Mouse (Mus musculus) ovary, postnatal 36 days (tissue): ENCODE results near the gene Fam43a.

ENCODE experiments used
- DNase-seq: peaks from one replicate; pipeline ENCODE4 v3.0.0; 2022; ENCODE audit warnings: low spot score, mixed read lengths

Fam43a gene

DNA sequence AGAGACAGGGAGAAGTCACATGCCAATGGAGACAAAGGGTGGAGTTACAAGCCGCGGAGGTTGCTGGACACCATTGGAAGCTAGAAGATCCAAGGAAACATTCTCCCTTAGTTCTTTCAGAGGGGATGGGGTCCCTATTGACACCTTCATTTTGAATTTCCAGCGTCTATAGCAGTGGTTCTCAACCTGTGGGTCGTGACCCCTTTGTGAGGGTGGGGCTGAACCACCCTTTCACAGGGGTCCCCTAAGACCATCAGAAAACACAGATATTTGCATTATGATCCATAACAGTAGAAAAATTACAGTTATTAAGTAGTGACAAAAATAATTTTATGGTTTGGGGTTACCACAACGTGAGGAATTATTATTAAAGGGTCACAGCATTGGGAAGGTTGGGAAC lies 30.0 kb downstream of the Fam43a start:
- DNase-seq = no peak

DNA sequence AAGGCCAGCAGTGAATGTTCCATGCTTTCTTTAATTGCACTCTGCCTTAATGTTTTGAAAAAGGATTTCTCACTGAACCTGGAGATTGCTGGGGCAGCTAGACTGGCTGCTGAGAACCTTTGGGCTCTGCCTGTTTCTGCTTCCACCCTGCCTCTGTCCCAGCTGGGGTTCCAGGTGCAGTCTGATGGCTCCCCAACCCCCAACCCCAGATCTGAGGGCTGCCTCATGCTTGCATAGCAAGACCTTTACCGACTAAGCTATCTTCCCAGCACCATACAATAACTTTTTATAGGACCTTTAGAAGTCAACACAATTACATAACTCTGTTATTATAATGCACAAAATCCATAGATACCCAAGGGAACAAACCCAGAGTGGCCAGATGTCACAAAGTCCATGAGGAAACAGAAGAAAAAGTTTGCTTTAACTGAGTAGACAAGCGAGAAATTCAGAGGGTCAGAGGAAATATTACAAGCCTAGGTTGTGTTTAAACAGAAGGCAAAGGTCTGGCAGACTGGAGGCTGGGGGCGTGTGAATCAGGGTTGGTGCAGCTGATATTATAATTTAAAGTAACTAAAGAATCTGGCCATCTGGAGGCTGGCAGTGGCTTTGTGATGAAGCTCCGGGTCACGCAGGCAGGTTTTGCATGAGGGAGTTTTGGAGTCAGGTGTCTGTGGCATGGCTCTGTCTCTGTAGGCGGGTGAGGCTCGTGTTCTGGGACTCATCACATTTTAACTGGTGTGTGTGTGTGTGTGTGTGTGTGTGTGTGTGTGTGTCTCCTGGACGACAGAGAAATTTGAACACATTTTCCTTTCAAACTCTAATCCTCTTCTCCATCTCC lies 34.6 kb downstream of the Fam43a start:
- no peak for DNase-seq

DNA sequence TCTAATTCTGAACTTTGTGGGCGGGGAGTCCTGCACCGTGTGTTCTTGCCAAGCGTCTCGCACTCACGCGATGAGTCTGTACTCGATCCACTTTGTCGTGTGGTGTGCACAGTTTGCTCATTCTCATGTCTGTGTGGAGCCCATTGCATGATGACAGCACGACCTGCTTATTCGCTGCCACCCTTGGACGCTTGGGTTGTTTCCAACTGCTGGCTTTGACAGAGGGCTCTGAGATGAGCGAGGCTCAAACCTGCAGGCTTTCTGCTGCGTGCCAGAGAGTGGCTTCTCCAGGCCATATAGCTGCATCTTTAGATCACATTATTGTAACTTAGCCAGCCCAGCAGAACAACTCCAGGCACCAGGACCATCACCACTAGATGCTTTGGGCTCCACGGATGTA lies 39.1 kb downstream of the Fam43a start:
- DNase-seq = no peak

DNA sequence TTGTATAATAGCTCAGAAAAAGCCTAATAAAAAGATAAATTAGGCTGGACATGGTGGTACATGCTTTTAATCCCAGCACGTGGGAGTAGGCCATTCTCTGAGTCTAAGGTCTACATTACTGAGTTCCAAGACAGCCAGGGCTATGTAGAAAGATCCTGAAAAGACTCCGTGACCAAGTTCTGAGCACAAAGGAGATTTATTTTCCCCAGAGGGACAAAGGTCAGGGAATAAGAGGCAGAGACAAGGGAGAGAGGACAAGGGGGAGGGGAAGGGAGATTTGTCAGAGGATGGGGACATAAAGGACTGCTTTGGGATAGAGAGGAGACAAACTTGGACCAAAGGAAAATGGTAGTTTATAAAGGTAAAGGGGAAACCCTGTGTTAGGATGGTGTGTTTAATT lies 41.1 kb downstream of the Fam43a start:
- DNase-seq = no peak

DNA sequence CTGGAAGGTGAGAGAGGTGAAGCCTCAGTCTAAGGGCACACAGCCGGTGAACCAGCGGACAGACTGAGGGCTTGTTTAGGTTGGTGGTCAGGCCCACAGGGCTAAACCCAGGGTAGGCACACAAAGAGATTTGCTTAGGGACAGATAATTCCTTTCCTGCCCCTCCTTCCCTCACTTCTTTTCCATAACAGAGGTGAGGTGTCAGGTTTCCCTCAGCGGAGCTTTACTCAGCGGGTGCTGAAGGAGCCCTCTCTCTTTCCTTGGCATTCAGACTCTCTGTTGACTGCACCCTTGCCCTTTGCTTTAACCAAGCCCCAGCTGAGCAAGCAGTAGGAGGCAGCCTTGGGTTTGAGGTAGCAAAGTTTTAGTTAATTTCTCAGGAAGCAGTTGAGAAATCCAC lies 41.9 kb downstream of the Fam43a start:
- no peak for DNase-seq

DNA sequence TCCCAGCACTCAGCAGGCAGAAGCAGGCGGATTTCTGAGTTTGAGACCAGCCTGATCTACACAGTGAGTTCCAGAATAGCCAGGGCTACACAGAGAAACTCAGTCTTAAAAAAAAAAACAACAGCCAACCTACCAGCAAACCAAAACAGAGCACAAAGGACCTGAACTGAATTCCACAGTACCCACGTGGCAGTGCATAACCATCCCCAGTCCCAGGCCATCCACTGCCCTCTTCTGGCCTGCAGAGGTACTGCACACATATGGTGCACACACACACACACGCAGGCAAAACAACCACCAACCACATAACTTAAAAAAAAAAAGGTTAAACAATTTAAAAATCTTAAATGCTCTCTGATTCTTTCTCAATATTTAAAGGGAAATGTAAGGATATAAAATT lies 42.7 kb downstream of the Fam43a start:
- no peak for DNase-seq

DNA sequence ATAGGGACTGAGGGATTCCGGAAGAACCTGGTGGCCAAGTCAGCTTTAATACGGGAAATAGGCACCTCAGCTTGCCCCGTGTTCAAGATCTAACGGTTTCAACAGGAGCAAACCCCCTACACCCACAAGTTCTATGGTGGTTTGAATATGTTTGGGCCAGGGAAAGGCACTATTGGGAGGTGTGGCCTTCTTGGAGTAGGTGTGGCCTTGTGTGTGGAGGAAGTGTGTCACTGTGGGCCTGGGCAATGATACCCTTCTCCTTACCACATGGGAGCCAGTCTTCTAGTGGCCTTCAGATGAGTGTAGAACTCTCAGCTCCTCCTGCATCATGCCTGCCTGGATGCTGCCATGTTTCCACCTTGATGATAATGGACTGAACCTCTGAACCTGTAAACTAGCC lies 45.5 kb downstream of the Fam43a start:
- DNase-seq = no peak

DNA sequence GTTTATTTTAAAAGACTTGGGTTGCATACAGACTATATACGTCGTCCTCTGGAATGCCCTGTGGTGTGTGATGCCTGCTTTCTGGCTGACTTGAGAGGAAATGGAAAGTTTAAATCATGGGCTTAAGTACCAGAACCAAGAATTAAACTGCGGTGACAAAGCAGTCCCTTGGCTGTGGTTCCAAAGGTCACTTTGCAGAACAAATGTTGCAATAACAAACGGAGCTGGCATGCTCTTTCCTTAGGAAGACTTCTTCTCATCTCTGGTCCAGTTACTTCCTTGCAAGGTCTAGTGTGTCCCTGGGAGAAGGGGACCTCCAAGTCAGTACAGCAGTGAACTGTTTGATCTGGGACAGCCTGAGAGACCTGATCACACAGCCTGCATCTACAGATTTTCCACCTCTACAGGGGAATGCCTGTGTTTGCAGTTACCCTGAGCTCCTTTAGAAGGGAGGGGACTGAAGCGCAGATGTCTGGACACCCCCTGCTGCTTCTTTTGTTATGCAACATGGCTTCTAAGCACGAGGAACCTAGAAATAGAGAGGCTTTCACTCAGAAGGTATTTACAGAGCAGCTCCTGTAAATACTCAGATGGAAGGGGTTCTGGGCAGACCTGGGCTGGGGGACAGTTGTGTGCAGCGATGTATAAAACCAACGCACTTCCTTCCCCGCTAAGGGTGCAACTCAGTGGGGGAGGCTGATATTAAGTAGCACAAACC lies 46.5 kb downstream of the Fam43a start:
- DNase-seq = no peak

DNA sequence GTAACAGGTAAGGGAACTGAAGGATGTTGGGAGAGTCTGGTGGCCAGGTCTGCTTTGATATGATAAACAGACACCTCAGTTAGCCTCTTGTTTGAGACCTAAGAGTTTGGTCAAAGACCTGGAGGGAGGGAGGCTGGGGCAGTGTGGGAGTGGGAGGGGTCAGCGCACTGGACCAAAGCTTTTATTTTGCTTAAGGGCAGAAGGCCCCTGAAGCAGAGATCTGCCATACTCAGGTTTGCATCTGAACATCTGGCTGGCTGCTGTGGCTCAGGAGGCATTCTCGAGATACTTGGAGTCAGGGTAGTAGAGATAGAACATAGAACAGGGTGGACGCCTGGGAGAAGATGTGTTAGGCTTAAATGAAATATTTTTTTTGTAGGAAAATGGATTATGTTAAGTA lies 47.3 kb downstream of the Fam43a start:
- DNase-seq = no peak

DNA sequence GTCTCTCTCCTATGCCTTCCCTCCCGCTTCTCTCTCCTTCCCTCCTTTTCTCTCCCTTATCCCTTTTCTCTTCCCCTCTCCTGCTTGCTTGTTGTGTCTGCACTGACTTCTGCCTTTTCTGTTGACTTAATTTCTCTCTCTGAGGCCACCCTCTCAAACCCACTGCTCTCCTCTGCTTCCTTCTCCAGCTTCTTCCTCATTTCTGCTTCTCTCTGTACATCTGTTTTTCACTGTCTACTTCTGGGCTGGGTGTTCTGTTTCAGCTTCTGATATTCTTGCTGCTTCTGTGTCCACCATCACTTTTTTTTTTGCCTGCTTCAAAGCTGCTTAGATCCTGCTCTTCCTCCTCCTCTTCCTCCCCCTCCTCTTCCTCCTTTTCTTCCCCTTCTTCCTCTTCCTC lies 51.8 kb downstream of the Fam43a start:
- no peak for DNase-seq
